Mouse (Mus musculus) v-Abl transformed pro-B cells (cell line): ENCODE results near the gene Pafah1b3.
"Not testable (repeated sequence)": the region's sequence is repeated elsewhere in the genome, so short reads cannot be mapped to it uniquely, and the experiment has no call there.

Experiments used
- in situ Hi-C, 2 experiments: fragments of 400-800 bp; cut with MboI; formaldehyde crosslinking; loops; one replicate each; pipeline ENCODE4 v1.15.1; 2025; ENCODE audit not compliant: unreplicated experiment in 2 of 2

Gene Pafah1b3

GRCm38 (mm10) chr7:25271651-25272444, 25.9 kb downstream of the Pafah1b3 start:
- in situ Hi-C loops, result loop anchor here (10.0 kb wide), 2 partner anchors 87 to 137 kb away; no protein-coding TSS in a partner anchor

GRCm38 (mm10) chr7:25270652-25271633, 26.8 kb downstream of the Pafah1b3 start:
- in situ Hi-C loops, result loop anchor here (10.0 kb wide), 2 partner anchors 86 to 136 kb away; no protein-coding TSS in a partner anchor

- in situ Hi-C loops, result loop anchor here (10.0 kb wide), 2 partner anchors 85 to 135 kb away; no protein-coding TSS in a partner anchor
Observed at GRCm38 (mm10) chr7:25269545-25270271, 28.1 kb downstream of the Pafah1b3 start.

- in situ Hi-C loops, result no loop called here
Observed at GRCm38 (mm10) chr7:25269029-25269428, 28.8 kb downstream of the Pafah1b3 start.

GRCm38 (mm10) chr7:25268588-25268987, 29.2 kb downstream of the Pafah1b3 start:
- in situ Hi-C loops, result no loop called here

GRCm38 (mm10) chr7:25267751-25268463, 29.9 kb downstream of the Pafah1b3 start:
- in situ Hi-C loops, result no loop called here

GRCm38 (mm10) chr7:25267301-25267750, 30.5 kb downstream of the Pafah1b3 start, which contains the start of gene Cic:
Cic (plus strand) TSS chr7:25267704.
- in situ Hi-C loops, result no loop called here

GRCm38 (mm10) chr7:25266180-25266962, 31.4 kb downstream of the Pafah1b3 start:
- in situ Hi-C loops, result no loop called here

- in situ Hi-C loops, result not testable (repeated sequence)
Observed at GRCm38 (mm10) chr7:25265743-25266142, 32.0 kb downstream of the Pafah1b3 start.

- in situ Hi-C loops, result no loop called here
Observed at GRCm38 (mm10) chr7:25263968-25264870, 33.6 kb downstream of the Pafah1b3 start.

GRCm38 (mm10) chr7:25261896-25262295, 35.9 kb downstream of the Pafah1b3 start:
- in situ Hi-C loops, result no loop called here

- in situ Hi-C loops, result no loop called here
Observed at GRCm38 (mm10) chr7:25251822-25252221, 46.0 kb downstream of the Pafah1b3 start.

GRCm38 (mm10) chr7:25251071-25251791, 46.6 kb downstream of the Pafah1b3 start:
- in situ Hi-C loops, result no loop called here

GRCm38 (mm10) chr7:25250141-25250972, 47.4 kb downstream of the Pafah1b3 start, which contains the start of gene Erf:
Erf (minus strand) TSS chr7:25250761.
- in situ Hi-C loops, result no loop called here

GRCm38 (mm10) chr7:25249314-25250140, 48.3 kb downstream of the Pafah1b3 start:
- in situ Hi-C loops, result no loop called here
